Mouse (Mus musculus) MEL (cell line): ENCODE data around the gene Slc32a1.

Experiments
- CTCF ChIP-seq, 3 experiments: IDR thresholded peaks in 2 of 3; conservative IDR thresholded peaks in 1 of 3; 2 replicates each; pipeline ENCODE4 v1.5.1; 2011 to 2012; ENCODE audit warnings: low read length in 3 of 3, low read depth in 2 of 3, mild to moderate bottlenecking in 2 of 3, improper control_type of control experiment in 1 of 3, inconsistent platforms in 1 of 3, mixed read lengths in 1 of 3, moderate library complexity in 1 of 3; ENCODE audit not compliant: control insufficient read depth in 1 of 3, insufficient read depth in 1 of 3, poor library complexity in 1 of 3, severe bottlenecking in 1 of 3
- ELF1 ChIP-seq: IDR thresholded peaks from 2 replicates; pipeline ENCODE4 v1.6.1; 2014; ENCODE audit warnings: low read depth, mild to moderate bottlenecking, inconsistent platforms, low read length, improper control_type of control experiment, moderate library complexity
- EP300 ChIP-seq, 2 experiments: IDR thresholded peaks; 2 replicates each; pipeline ENCODE4 v1.6.1; 2011; ENCODE audit warnings: improper control_type of control experiment in 2 of 2, low read length in 2 of 2, low read depth in 1 of 2, mild to moderate bottlenecking in 1 of 2
- GABPA ChIP-seq: IDR thresholded peaks from 2 replicates; pipeline ENCODE4 v1.6.1; 2012; ENCODE audit warnings: low read depth, mild to moderate bottlenecking, inconsistent platforms, low read length, improper control_type of control experiment, moderate library complexity
- MYC ChIP-seq: IDR thresholded peaks from 2 replicates; pipeline ENCODE4 v1.6.1; 2011; ENCODE audit warnings: low read depth, mild to moderate bottlenecking, low read length, improper control_type of control experiment, moderate library complexity
- POLR2A ChIP-seq, 2 experiments: IDR thresholded peaks; 2 replicates each; pipeline ENCODE4 v1.6.1; 2011 to 2012; ENCODE audit warnings: low read length in 2 of 2, mild to moderate bottlenecking in 2 of 2, control low read depth in 1 of 2, improper control_type of control experiment in 1 of 2, low read depth in 1 of 2, moderate library complexity in 1 of 2; ENCODE audit not compliant: control insufficient read depth in 1 of 2, insufficient read depth in 1 of 2, poor library complexity in 1 of 2
- POLR2AphosphoS2 ChIP-seq: IDR thresholded peaks from 2 replicates; pipeline ENCODE4 v1.6.1; 2011; ENCODE audit warnings: low read length, improper control_type of control experiment
- TCF12 ChIP-seq: IDR thresholded peaks from 2 replicates; pipeline ENCODE4 v1.6.1; 2014; ENCODE audit warnings: low read depth, mild to moderate bottlenecking, inconsistent platforms, low read length, improper control_type of control experiment, moderate library complexity
- UBTF ChIP-seq: IDR thresholded peaks from 2 replicates; pipeline ENCODE4 v1.6.1; 2012; ENCODE audit warnings: low read depth, mild to moderate bottlenecking, inconsistent platforms, low read length, improper control_type of control experiment, moderate library complexity, borderline replicate concordance; ENCODE audit not compliant: insufficient read depth

DNA sequence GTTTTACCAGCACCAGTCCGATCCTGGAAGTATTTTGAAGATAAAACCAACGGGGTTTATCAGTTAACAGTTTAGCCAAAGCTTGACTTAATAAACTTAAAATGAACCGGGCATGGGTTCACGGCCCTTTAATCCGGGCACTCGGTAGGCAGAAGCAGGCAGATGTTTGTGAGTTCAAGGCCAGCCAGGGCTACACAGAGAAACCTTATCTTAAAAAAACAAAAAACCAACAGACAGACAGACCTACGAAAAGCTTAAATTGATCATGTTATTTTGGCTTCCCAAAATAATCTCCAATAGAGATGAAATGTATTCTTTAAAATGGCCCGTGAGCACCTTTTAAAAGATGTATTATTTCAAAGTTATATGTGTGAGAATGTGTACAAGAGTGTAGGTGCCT is 15.1 kb downstream of the Slc32a1 start:
- TF ChIP-seq ELF1, result no peak
- no peak for TF ChIP-seq GABPA
- no peak for TF ChIP-seq EP300 (IDR thresholded peaks at IDR 0.05; ENCODE audit: low read depth in 1 of 2, low read length in 2 of 2)
- no peak for TF ChIP-seq UBTF
- TF ChIP-seq POLR2AphosphoS2, result no peak
- TF ChIP-seq MYC, result no peak
- no peak for TF ChIP-seq CTCF (IDR thresholded peaks at IDR 0.05 in 2 of 3, conservative IDR thresholded peaks at IDR 0.05 in 1 of 3; ENCODE audit: control insufficient read depth in 1 of 3, insufficient read depth in 1 of 3, low read depth in 2 of 3, low read length in 3 of 3, poor library complexity in 1 of 3, severe bottlenecking in 1 of 3)
- no peak for TF ChIP-seq POLR2A (IDR thresholded peaks at IDR 0.05; ENCODE audit: control insufficient read depth in 1 of 2, insufficient read depth in 1 of 2, low read depth in 1 of 2, low read length in 2 of 2, poor library complexity in 1 of 2)
- TF ChIP-seq TCF12, result 0 out of 2 replicates have a peak, but pooled peaks have one; percentile 8
